Mouse (Mus musculus): Measurements from ENCODE around the gene Ehbp1. TPM values are rescaled to one million over a fixed set of nuclear protein-coding genes. Genes with fewer than 3 reads are reported as not detected.
A peak's percentile ranks its signal among the peaks of the same experiment; 100 is the strongest.

Ehbp1 gene
- polyA plus RNA-seq, 1 experiment from 2014 or later = 30.4 TPM

GRCm38 (mm10) chr11:22366486-22366885, 24.4 kb upstream of the Ehbp1 start:
- H3K9me3 ChIP-seq (ENCODE audit: control insufficient read depth, low read length) = no peaks in the 10 kb centered on the region
- ATAC-seq (ENCODE audit: low FRiP score, low TSS enrichment) = no peak
- no peak for DNase-seq
- WGBS = 82% methylated on average over 2 of the region's 2 CpGs
- H3K27me3 ChIP-seq (ENCODE audit: control insufficient read depth, insufficient read depth, low read length) = no peaks in the 10 kb centered on the region
- H3K4me1 ChIP-seq (ENCODE audit: control insufficient read depth, insufficient read depth, low read length) = no peaks in the 10 kb centered on the region
- H3K36me3 ChIP-seq (ENCODE audit: control insufficient read depth, insufficient read depth, low read length) = no peaks in the 10 kb centered on the region
- no peak overlapping the region for H3K27ac ChIP-seq (replicated peaks; ENCODE audit: low read depth, low read length)
- no peak overlapping the region for H3K9ac ChIP-seq (replicated peaks; ENCODE audit: low read length)
- no peak overlapping the region for H3K4me3 ChIP-seq (replicated peaks; ENCODE audit: low read depth, low read length)
- no peak overlapping the region for H3K4me2 ChIP-seq (ENCODE audit: low read length)

GRCm38 (mm10) chr11:22353962-22354621, 12.0 kb upstream of the Ehbp1 start:
- H3K4me3 ChIP-seq (replicated peaks; ENCODE audit: low read depth, low read length) = no peak overlapping the region

GRCm38 (mm10) chr11:22349945-22350344, 7.9 kb upstream of the Ehbp1 start:
- H3K36me3 ChIP-seq (ENCODE audit: control insufficient read depth, insufficient read depth, low read length) = no peaks in the 10 kb centered on the region
- no peak overlapping the region for H3K27ac ChIP-seq (replicated peaks; ENCODE audit: low read depth, low read length)
- no peaks in the 10 kb centered on the region for H3K27me3 ChIP-seq (ENCODE audit: control insufficient read depth, insufficient read depth, low read length)
- no peak overlapping the region for H3K4me3 ChIP-seq (replicated peaks; ENCODE audit: low read depth, low read length)
- ATAC-seq (ENCODE audit: low FRiP score, low TSS enrichment) (no peak), DNase-seq (no peak)
- H3K4me2 ChIP-seq (ENCODE audit: low read length) = no peak overlapping the region
- peaks cover 21% of the 10 kb centered on the region for H3K4me1 ChIP-seq (ENCODE audit: control insufficient read depth, insufficient read depth, low read length)
- no peaks in the 10 kb centered on the region for H3K9me3 ChIP-seq (ENCODE audit: control insufficient read depth, low read length)
- 72% methylated on average over 2 of the region's 2 CpGs for WGBS
- H3K9ac ChIP-seq (replicated peaks; ENCODE audit: low read length) = no peak overlapping the region

More at GRCm38 (mm10) chr11:22353962-22354621, 12.0 kb upstream of the Ehbp1 start:
- Histone ChIP-seq H3K27ac (replicated peaks; ENCODE audit: low read depth, low read length) (no peak overlapping the region), H3K36me3 (ENCODE audit: control insufficient read depth, insufficient read depth, low read length) (no peaks in the 10 kb centered on the region), H3K9ac (replicated peaks; ENCODE audit: low read length) (no peak overlapping the region), H3K9me3 (ENCODE audit: control insufficient read depth, low read length) (no peaks in the 10 kb centered on the region), H3K27me3 (ENCODE audit: control insufficient read depth, insufficient read depth, low read length) (no peaks in the 10 kb centered on the region), H3K4me1 (ENCODE audit: control insufficient read depth, insufficient read depth, low read length) (peaks cover 2% of the 10 kb centered on the region), H3K4me2 (ENCODE audit: low read length) (no peak overlapping the region)
- DNase-seq (no peak), ATAC-seq (ENCODE audit: low FRiP score, low TSS enrichment) (no peak)
- WGBS = 93% methylated on average over 6 of the region's 6 CpGs

- Histone ChIP-seq H3K36me3 (ENCODE audit: control insufficient read depth, insufficient read depth, low read length) (no peaks in the 10 kb centered on the region), H3K4me1 (ENCODE audit: control insufficient read depth, insufficient read depth, low read length) (peaks cover 21% of the 10 kb centered on the region), H3K9ac (replicated peaks; ENCODE audit: low read length) (no peak overlapping the region), H3K27me3 (ENCODE audit: control insufficient read depth, insufficient read depth, low read length) (no peaks in the 10 kb centered on the region), H3K4me2 (ENCODE audit: low read length) (no peak overlapping the region), H3K9me3 (ENCODE audit: control insufficient read depth, low read length) (no peaks in the 10 kb centered on the region), H3K4me3 (replicated peaks; ENCODE audit: low read depth, low read length) (no peak overlapping the region), H3K27ac (replicated peaks; ENCODE audit: low read depth, low read length) (peak overlapping the region; percentile 38; the same call in 1 of the 2 replicates)
- 0% methylated on average over 1 of the region's 1 CpGs for WGBS
- peak; percentile 82 for ATAC-seq (ENCODE audit: low FRiP score, low TSS enrichment)
- DNase-seq = peak; percentile 79
Measured at GRCm38 (mm10) chr11:22348536-22348910, 6.4 kb upstream of the Ehbp1 start.

GRCm38 (mm10) chr11:22347651-22348535, 5.8 kb upstream of the Ehbp1 start:
- no peak overlapping the region for H3K9ac ChIP-seq (replicated peaks; ENCODE audit: low read length)
- no peaks in the 10 kb centered on the region for H3K27me3 ChIP-seq (ENCODE audit: control insufficient read depth, insufficient read depth, low read length)
- no peaks in the 10 kb centered on the region for H3K9me3 ChIP-seq (ENCODE audit: control insufficient read depth, low read length)
- no peak overlapping the region for H3K4me2 ChIP-seq (ENCODE audit: low read length)
- peak overlapping the region; percentile 2; the same call in 1 of the 2 replicates for H3K27ac ChIP-seq (replicated peaks; ENCODE audit: low read depth, low read length)
- DNase-seq (peak; percentile 40), ATAC-seq (ENCODE audit: low FRiP score, low TSS enrichment) (no peak; the same call in none of the 2 replicates)
- no peak overlapping the region for H3K4me3 ChIP-seq (replicated peaks; ENCODE audit: low read depth, low read length)
- peaks cover 21% of the 10 kb centered on the region for H3K4me1 ChIP-seq (ENCODE audit: control insufficient read depth, insufficient read depth, low read length)
- no peaks in the 10 kb centered on the region for H3K36me3 ChIP-seq (ENCODE audit: control insufficient read depth, insufficient read depth, low read length)
- WGBS = 22% methylated on average over 13 of the region's 13 CpGs

GRCm38 (mm10) chr11:22327302-22327910, 14.7 kb downstream of the Ehbp1 start:
- 13% methylated on average over 2 of the region's 2 CpGs for WGBS
- ATAC-seq (ENCODE audit: low FRiP score, low TSS enrichment) (peak; percentile 34; the same call in 1 of the 2 replicates), DNase-seq (no peak)
- H3K36me3 ChIP-seq (ENCODE audit: control insufficient read depth, insufficient read depth, low read length) = no peaks in the 10 kb centered on the region
- no peak overlapping the region for H3K27ac ChIP-seq (replicated peaks; ENCODE audit: low read depth, low read length)
- peaks cover 4% of the 10 kb centered on the region; the same call in 1 of the 2 replicates for H3K4me1 ChIP-seq (ENCODE audit: control insufficient read depth, insufficient read depth, low read length)
- H3K9me3 ChIP-seq (ENCODE audit: control insufficient read depth, low read length) = no peaks in the 10 kb centered on the region
- H3K4me3 ChIP-seq (replicated peaks; ENCODE audit: low read depth, low read length) = no peak overlapping the region
- H3K9ac ChIP-seq (replicated peaks; ENCODE audit: low read length) = no peak overlapping the region
- no peak overlapping the region for H3K4me2 ChIP-seq (ENCODE audit: low read length)
- no peaks in the 10 kb centered on the region for H3K27me3 ChIP-seq (ENCODE audit: control insufficient read depth, insufficient read depth, low read length)

- Histone ChIP-seq H3K36me3 (ENCODE audit: control insufficient read depth, insufficient read depth, low read length) (no peaks in the 10 kb centered on the region), H3K27ac (replicated peaks; ENCODE audit: low read depth, low read length) (no peak overlapping the region), H3K27me3 (ENCODE audit: control insufficient read depth, insufficient read depth, low read length) (no peaks in the 10 kb centered on the region), H3K9me3 (ENCODE audit: control insufficient read depth, low read length) (no peaks in the 10 kb centered on the region), H3K4me2 (ENCODE audit: low read length) (no peak overlapping the region), H3K9ac (replicated peaks; ENCODE audit: low read length) (no peak overlapping the region), H3K4me3 (replicated peaks; ENCODE audit: low read depth, low read length) (no peak overlapping the region), H3K4me1 (ENCODE audit: control insufficient read depth, insufficient read depth, low read length) (no peaks in the 10 kb centered on the region)
- DNase-seq = no peak
- WGBS = 91% methylated on average over 6 of the region's 6 CpGs
- no peak for ATAC-seq (ENCODE audit: low FRiP score, low TSS enrichment)
Measured at GRCm38 (mm10) chr11:22317824-22318411, 24.2 kb downstream of the Ehbp1 start.

GRCm38 (mm10) chr11:22315801-22316200, 26.3 kb downstream of the Ehbp1 start:
- Histone ChIP-seq H3K36me3 (ENCODE audit: control insufficient read depth, insufficient read depth, low read length) (no peaks in the 10 kb centered on the region), H3K4me3 (replicated peaks; ENCODE audit: low read depth, low read length) (no peak overlapping the region), H3K9me3 (ENCODE audit: control insufficient read depth, low read length) (no peaks in the 10 kb centered on the region), H3K27ac (replicated peaks; ENCODE audit: low read depth, low read length) (no peak overlapping the region), H3K4me1 (ENCODE audit: control insufficient read depth, insufficient read depth, low read length) (no peaks in the 10 kb centered on the region), H3K4me2 (ENCODE audit: low read length) (no peak overlapping the region), H3K9ac (replicated peaks; ENCODE audit: low read length) (no peak overlapping the region), H3K27me3 (ENCODE audit: control insufficient read depth, insufficient read depth, low read length) (no peaks in the 10 kb centered on the region)
- 91% methylated on average over 1 of the region's 1 CpGs for WGBS
- ATAC-seq (ENCODE audit: low FRiP score, low TSS enrichment) (no peak), DNase-seq (no peak)

Data from midbrain, embryonic 14.5 days (tissue).